8 mouse cellular contexts compared by ENCODE assay signal in genomic region chr5:112282123-112282779, GRCm38 (mm10). TPM values are rescaled to one million over a fixed set of nuclear protein-coding genes. Genes with fewer than 3 reads are reported as not detected.
DNase-seq lines count a peak whose midpoint lies in the region; ATAC-seq and TF ChIP-seq lines count a peak whose summit lies in the region.

No protein-coding gene starts in this region.

- H3K79me2 ChIP-seq in heart, adult 2 months (replicated peaks; ENCODE audit: control insufficient read depth, insufficient read depth, low read length) = peaks cover 5% of the 10 kb centered on the region

- peak overlapping the region; percentile 70 for H3K27ac ChIP-seq in heart, adult 2 months
- peak overlapping the region; percentile 74 for H3K27ac ChIP-seq in lung, embryonic 15.5 days
- H3K27ac ChIP-seq in embryonic facial prominence, embryonic 13.5 days = peak overlapping the region; percentile 34; the same call in 1 of the 2 replicates
- H3K27ac ChIP-seq in liver, postnatal 0 days (ENCODE audit: low read depth) = peak overlapping the region; percentile 85

- peak in 1 of 2 experiments; percentile 46 for DNase-seq in heart, adult 2 months
- DNase-seq in heart, adult 18-20 months = no peak
- DNase-seq in lung, adult 2 months = no peak
- DNase-seq in liver, postnatal 0 days = no peak
- DNase-seq in left cerebral cortex, postnatal 36 days (ENCODE audit: low spot score in 2 of 2) = no peak
- no peak for DNase-seq in cerebellum, adult 8-10 months

- no peak for ATAC-seq in lung, embryonic 15.5 days (ENCODE audit: borderline replicate concordance, extremely low read depth, low FRiP score, low TSS enrichment)
- no peak for ATAC-seq in embryonic facial prominence, embryonic 13.5 days (ENCODE audit: insufficient number of reproducible peaks, insufficient read depth, low FRiP score, low TSS enrichment, low read depth)
- ATAC-seq in liver, postnatal 0 days = no peak

- H3K27me3 ChIP-seq in heart, adult 2 months (ENCODE audit: control insufficient read depth, insufficient read depth, low read length) = no peaks in the 10 kb centered on the region
- H3K27me3 ChIP-seq in lung, embryonic 15.5 days = no peaks in the 10 kb centered on the region
- no peaks in the 10 kb centered on the region for H3K27me3 ChIP-seq in embryonic facial prominence, embryonic 13.5 days
- H3K27me3 ChIP-seq in liver, postnatal 0 days (ENCODE audit: insufficient read depth, low read length) = no peaks in the 10 kb centered on the region

- intact Hi-C loops in heart, adult 2 months (cut with DNase I) = loop anchor here (2.0 kb wide), 1 partner anchor 41 kb away; no protein-coding TSS in a partner anchor
- intact Hi-C loops in left cerebral cortex, postnatal 36 days (cut with DNase I) = no loop called here

- H3K9me3 ChIP-seq in lung, embryonic 15.5 days = no peaks in the 10 kb centered on the region
- H3K9me3 ChIP-seq in embryonic facial prominence, embryonic 13.5 days = no peaks in the 10 kb centered on the region
- H3K9me3 ChIP-seq in liver, postnatal 0 days (ENCODE audit: low read length) = no peaks in the 10 kb centered on the region

- TF ChIP-seq EP300 in heart, adult 2 months (IDR thresholded peaks at IDR 0.05; ENCODE audit: insufficient read depth, low read depth, low read length) = no peak
- TF ChIP-seq EP300 in liver, postnatal 0 days (IDR thresholded peaks at IDR 0.05; ENCODE audit: low read depth) = no peak

- H3K9ac ChIP-seq in heart, adult 2 months (ENCODE audit: low read depth, low read length) = peak overlapping the region; percentile 22; the same call in 1 of the 2 replicates
- H3K9ac ChIP-seq in lung, embryonic 15.5 days = no peak overlapping the region
- no peak overlapping the region for H3K9ac ChIP-seq in embryonic facial prominence, embryonic 13.5 days
- peak overlapping the region; percentile 27; the same call in 1 of the 2 replicates for H3K9ac ChIP-seq in liver, postnatal 0 days (replicated peaks)

- no peaks in the 10 kb centered on the region; the same call in 1 of the 2 replicates for H3K36me3 ChIP-seq in heart, adult 2 months (ENCODE audit: control insufficient read depth, insufficient read depth, low read length)
- no peaks in the 10 kb centered on the region for H3K36me3 ChIP-seq in lung, embryonic 15.5 days
- H3K36me3 ChIP-seq in embryonic facial prominence, embryonic 13.5 days = no peaks in the 10 kb centered on the region; the same call in 1 of the 2 replicates
- peaks cover 3% of the 10 kb centered on the region; the same call in 1 of the 2 replicates for H3K36me3 ChIP-seq in liver, postnatal 0 days (replicated peaks; ENCODE audit: insufficient read depth, low read length)

- H3K4me3 ChIP-seq in heart, adult 2 months = no peak overlapping the region
- no peak overlapping the region for H3K4me3 ChIP-seq in lung, embryonic 15.5 days
- H3K4me3 ChIP-seq in lung, adult 2 months (replicated peaks; ENCODE audit: extremely low read depth, low read depth, low read length) = no peak overlapping the region
- H3K4me3 ChIP-seq in embryonic facial prominence, embryonic 13.5 days = no peak overlapping the region
- no peak overlapping the region for H3K4me3 ChIP-seq in liver, postnatal 0 days (ENCODE audit: low read depth, low read length)

- H3K4me2 ChIP-seq in lung, embryonic 15.5 days = no peak overlapping the region
- no peak overlapping the region for H3K4me2 ChIP-seq in embryonic facial prominence, embryonic 13.5 days
- H3K4me2 ChIP-seq in liver, postnatal 0 days (ENCODE audit: low read depth, low read length) = peak overlapping the region; percentile 46

- no peak for TF ChIP-seq CTCF in heart, adult 2 months (IDR thresholded peaks at IDR 0.05)
- no peak for TF ChIP-seq CTCF in lung, adult 2 months (IDR thresholded peaks at IDR 0.05; ENCODE audit: insufficient read depth, low read length)
- no peak for TF ChIP-seq CTCF in liver, postnatal 0 days (IDR thresholded peaks at IDR 0.05; ENCODE audit: low read depth)

- TF ChIP-seq POLR2A in heart, adult 2 months (IDR thresholded peaks at IDR 0.05; ENCODE audit: insufficient read depth, low read depth, low read length) = no peak
- TF ChIP-seq POLR2A in lung, adult 2 months (IDR thresholded peaks at IDR 0.05; ENCODE audit: borderline replicate concordance, extremely low read depth, low read depth, low read length) = no peak

- WGBS in heart, adult 2 months = 26% methylated on average over 6 of the region's 6 CpGs
- WGBS in lung, embryonic 15.5 days = 59% methylated on average over 6 of the region's 6 CpGs
- 38% methylated on average over 6 of the region's 6 CpGs for WGBS in lung, adult 2 months
- 65% methylated on average over 6 of the region's 6 CpGs for WGBS in embryonic facial prominence, embryonic 13.5 days
- 46% methylated on average over 6 of the region's 6 CpGs for WGBS in liver, postnatal 0 days (ENCODE audit: insufficient replicate concordance)

- peaks cover 59% of the 10 kb centered on the region for H3K4me1 ChIP-seq in heart, adult 2 months (ENCODE audit: control insufficient read depth, insufficient read depth, low read length)
- H3K4me1 ChIP-seq in lung, embryonic 15.5 days = peaks cover 76% of the 10 kb centered on the region
- peaks cover 61% of the 10 kb centered on the region for H3K4me1 ChIP-seq in lung, adult 2 months (ENCODE audit: control insufficient read depth, insufficient read depth, low read length)
- H3K4me1 ChIP-seq in embryonic facial prominence, embryonic 13.5 days = peaks cover 69% of the 10 kb centered on the region
- H3K4me1 ChIP-seq in liver, postnatal 0 days (ENCODE audit: insufficient read depth) = peaks cover 93% of the 10 kb centered on the region

RNA-seq across cellular contexts. Expression of gene Tpst2, which starts 5.8 kb away (rescaled TPM):
- 10 to 100 TPM; 38.3 to 43.6 TPM for total RNA-seq in heart, adult 2 months (2021)
- polyA plus RNA-seq in heart, adult 2 months (2012; rRNA removed) = 36.9 and 37.7 TPM in 2 replicates
- 10 to 100 TPM; 47.1 to 50.0 TPM for total RNA-seq in heart, adult 18-20 months (2021)
- polyA plus RNA-seq in lung, embryonic 15.5 days (2015; fragmentation: Nextera tagmentation; extraction: Ambion mirVana) = 55.8 and 61.0 TPM in 2 replicates
- 122 and 144 TPM in 2 replicates for polyA plus RNA-seq in lung, adult 2 months (2012; rRNA removed)
- 38.7 and 42.8 TPM in 2 replicates for polyA plus RNA-seq in embryonic facial prominence, embryonic 13.5 days (2015; fragmentation: Nextera tagmentation; extraction: Ambion mirVana)
- polyA plus RNA-seq in liver, postnatal 0 days (2015; fragmentation: Nextera tagmentation; extraction: Ambion mirVana) = 34.5 and 36.2 TPM in 2 replicates
- total RNA-seq in left cerebral cortex, postnatal 36 days (2021) = 10 to 100 TPM; 32.1 to 46.3 TPM

RNA-seq across cellular contexts. Expression of gene Crybb1, which starts 26.6 kb away (rescaled TPM):
- 1 to 10 TPM; 1.5 to 3.3 TPM for total RNA-seq in heart, adult 2 months (2021)
- polyA plus RNA-seq in heart, adult 2 months (2012; rRNA removed) = 2.1 and 2.3 TPM in 2 replicates
- 1 to 10 TPM; 2.0 to 3.1 TPM for total RNA-seq in heart, adult 18-20 months (2021)
- polyA plus RNA-seq in lung, embryonic 15.5 days (2015; fragmentation: Nextera tagmentation; extraction: Ambion mirVana) = 3.2 and 4.5 TPM in 2 replicates
- polyA plus RNA-seq in lung, adult 2 months (2012; rRNA removed) = 0.14 TPM in 1 of 2 replicates, not detected in the other
- 1.0 and 1.3 TPM in 2 replicates for polyA plus RNA-seq in embryonic facial prominence, embryonic 13.5 days (2015; fragmentation: Nextera tagmentation; extraction: Ambion mirVana)
- polyA plus RNA-seq in liver, postnatal 0 days (2015; fragmentation: Nextera tagmentation; extraction: Ambion mirVana) = 0.33 TPM in 1 of 2 replicates, not detected in the other
- 1 to 10 TPM; 7.1 to 10.0 TPM for total RNA-seq in left cerebral cortex, postnatal 36 days (2021)

RNA-seq across cellular contexts. Expression of gene Cryba4, which starts 29.9 kb away (rescaled TPM):
- total RNA-seq in heart, adult 2 months (2021) = 1 to 10 TPM; 5.3 to 7.1 TPM
- polyA plus RNA-seq in heart, adult 2 months (2012; rRNA removed) = 14.4 and 33.8 TPM in 2 replicates
- 1 to 10 TPM; 5.7 to 6.6 TPM for total RNA-seq in heart, adult 18-20 months (2021)
- 1.3 and 1.6 TPM in 2 replicates for polyA plus RNA-seq in lung, embryonic 15.5 days (2015; fragmentation: Nextera tagmentation; extraction: Ambion mirVana)
- polyA plus RNA-seq in lung, adult 2 months (2012; rRNA removed) = 1.0 and 1.4 TPM in 2 replicates
- polyA plus RNA-seq in embryonic facial prominence, embryonic 13.5 days (2015; fragmentation: Nextera tagmentation; extraction: Ambion mirVana) = 1.0 and 1.9 TPM in 2 replicates
- polyA plus RNA-seq in liver, postnatal 0 days (2015; fragmentation: Nextera tagmentation; extraction: Ambion mirVana) = 0.59 and 0.86 TPM in 2 replicates
- total RNA-seq in left cerebral cortex, postnatal 36 days (2021) = under 1 TPM; 0.59 to 0.95 TPM

RNA-seq across cellular contexts. Expression of gene Tfip11, which starts 43.9 kb away (rescaled TPM):
- 10 to 100 TPM; 17.6 to 19.4 TPM for total RNA-seq in heart, adult 2 months (2021)
- 16.0 and 18.5 TPM in 2 replicates for polyA plus RNA-seq in heart, adult 2 months (2012; rRNA removed)
- 10 to 100 TPM; 20.5 to 20.8 TPM for total RNA-seq in heart, adult 18-20 months (2021)
- 30.1 and 30.4 TPM in 2 replicates for polyA plus RNA-seq in lung, embryonic 15.5 days (2015; fragmentation: Nextera tagmentation; extraction: Ambion mirVana)
- 33.5 and 36.2 TPM in 2 replicates for polyA plus RNA-seq in lung, adult 2 months (2012; rRNA removed)
- 31.8 and 32.8 TPM in 2 replicates for polyA plus RNA-seq in embryonic facial prominence, embryonic 13.5 days (2015; fragmentation: Nextera tagmentation; extraction: Ambion mirVana)
- 6.7 and 8.0 TPM in 2 replicates for polyA plus RNA-seq in liver, postnatal 0 days (2015; fragmentation: Nextera tagmentation; extraction: Ambion mirVana)
- total RNA-seq in left cerebral cortex, postnatal 36 days (2021) = 10 to 100 TPM; 44.4 to 46.8 TPM

Comparison
In these comparisons a context has a peak if more than half of its experiments do, and no peak if none do; other contexts are left out.
1. H3K27ac ChIP-seq: peak in every context shown above with its lines; median percentile 85 in liver, postnatal 0 days; 74 in lung, embryonic 15.5 days; 70 in heart, adult 2 months; 34 in embryonic facial prominence, embryonic 13.5 days.
2. H3K9ac ChIP-seq: peak in heart, adult 2 months (single experiment) and liver, postnatal 0 days (single experiment); none in lung, embryonic 15.5 days (single experiment) and embryonic facial prominence, embryonic 13.5 days (single experiment).